ENCODE assay signal across 7 mouse cellular contexts in genomic region chr17:34729779-34730553, GRCm38 (mm10). TPM values are rescaled to one million over a fixed set of nuclear protein-coding genes. Genes with fewer than 3 reads are reported as not detected.
"Had no signal": no experiment of that assay in that cellular context is flagged by ENCODE, and none has a peak within 500 bp of the region (broad histone marks: within the 10 kb centered on the region; RNA-seq: fewer than 3 reads in every experiment).

No protein-coding gene starts in this region.

RNA-seq across cellular contexts. Expression of gene C4b, which starts 13.7 kb away (rescaled TPM):
- total RNA-seq: granulocyte monocyte progenitor cell, adult 5-6 weeks had no signal
- polyA plus RNA-seq: heart, embryonic 10.5 days; hindbrain, embryonic 10.5 days; hindbrain, embryonic 12.5 days; hindbrain, embryonic 14.5 days; limb, embryonic 11.5 days had no signal

RNA-seq across cellular contexts. Expression of gene Tnxb, which starts 59.6 kb away (rescaled TPM):
- total RNA-seq: granulocyte monocyte progenitor cell, adult 5-6 weeks had no signal
- polyA plus RNA-seq: inflammation-experienced regulatory T-cells, adult 6 months; limb, embryonic 11.5 days had no signal
